Mouse (Mus musculus) cerebral cortex, adult 2 months (tissue): ENCODE measurements around the gene Plgrkt.

Source experiments
- WGBS: fragments of 180-500 bp; shearing (Covaris S2); methylation state at CpG from one replicate; pipeline ENCODE4 v1.1.7; 2018; 5-methylcytosine and 5-hydroxymethylcytosine counted together

The Plgrkt gene

GRCm38 (mm10) chr19:29354895-29355877, 12.0 kb downstream of the Plgrkt start:
- 5% methylated on average over 20 of the region's 20 CpGs for WGBS

GRCm38 (mm10) chr19:29350991-29351390, 16.2 kb downstream of the Plgrkt start:
- 65% methylated on average over 5 of the region's 5 CpGs for WGBS

GRCm38 (mm10) chr19:29345636-29346035, 21.6 kb downstream of the Plgrkt start:
- 60% methylated on average over 6 of the region's 6 CpGs for WGBS

- WGBS = 88% methylated on average over 6 of the region's 6 CpGs
These were observed 24.9 kb downstream of the Plgrkt start for GRCm38 (mm10) chr19:29342281-29342680.

GRCm38 (mm10) chr19:29341029-29341428, 26.2 kb downstream of the Plgrkt start:
- WGBS = 87% methylated on average over 4 of the region's 4 CpGs

GRCm38 (mm10) chr19:29336624-29337023, 30.6 kb downstream of the Plgrkt start:
- WGBS = 90% methylated on average over 2 of the region's 2 CpGs

- 2% methylated on average over 23 of the region's 23 CpGs for WGBS
These were observed 33.0 kb downstream of the Plgrkt start, which contains the start of gene Rln1 for GRCm38 (mm10) chr19:29334068-29334745. Gene Rln1 (minus strand): TSS chr19:29334670.

- WGBS = 61% methylated on average over 13 of the region's 13 CpGs
These were observed 40.2 kb downstream of the Plgrkt start for GRCm38 (mm10) chr19:29326822-29327552.

- WGBS = 72% methylated on average over 4 of the region's 4 CpGs
These were observed 40.8 kb downstream of the Plgrkt start for GRCm38 (mm10) chr19:29326396-29326795.

- WGBS = 69% methylated on average over 9 of the region's 9 CpGs
These were observed 41.4 kb downstream of the Plgrkt start for GRCm38 (mm10) chr19:29325852-29326180.

- WGBS = 5% methylated on average over 31 of the region's 31 CpGs
These were observed 41.9 kb downstream of the Plgrkt start, which contains the start of gene Insl6 for GRCm38 (mm10) chr19:29325053-29325851. Gene Insl6 (minus strand): TSS chr19:29325356.

GRCm38 (mm10) chr19:29323416-29324049, 43.7 kb downstream of the Plgrkt start:
- 80% methylated on average over 8 of the region's 8 CpGs for WGBS

- 66% methylated on average over 7 of the region's 7 CpGs for WGBS
These were observed 54.5 kb downstream of the Plgrkt start for GRCm38 (mm10) chr19:29312661-29313060.

GRCm38 (mm10) chr19:29311791-29312190, 55.4 kb downstream of the Plgrkt start:
- WGBS = 68% methylated on average over 8 of the region's 8 CpGs

GRCm38 (mm10) chr19:29302119-29302518, 65.1 kb downstream of the Plgrkt start:
- WGBS = 84% methylated on average over 2 of the region's 2 CpGs

GRCm38 (mm10) chr19:29300919-29301318, 66.3 kb downstream of the Plgrkt start:
- 83% methylated on average over 13 of the region's 13 CpGs for WGBS
